Mouse (Mus musculus): ENCODE data around the gene Arpc2.

GRCm38 (mm10) chr1:74294733-74295455 lies 59.0 kb downstream of the Arpc2 start:
- TF ChIP-seq CTCF (IDR thresholded peaks at IDR 0.05 in 2 of 3, conservative IDR thresholded peaks at IDR 0.05 in 1 of 3; ENCODE audit: control insufficient read depth in 1 of 3, insufficient read depth in 1 of 3, low read depth in 2 of 3, low read length in 3 of 3, poor library complexity in 1 of 3, severe bottlenecking in 1 of 3), result no peak
- TF ChIP-seq MYC (IDR thresholded peaks at IDR 0.05; ENCODE audit: low read depth, low read length), result no peak
- TF ChIP-seq EP300 (IDR thresholded peaks at IDR 0.05; ENCODE audit: low read depth in 1 of 2, low read length in 2 of 2), result no peak
- no peak for TF ChIP-seq GATA1 (IDR thresholded peaks at IDR 0.05; ENCODE audit: low read depth, low read length)
- no peak for TF ChIP-seq UBTF (IDR thresholded peaks at IDR 0.05; ENCODE audit: borderline replicate concordance, insufficient read depth, low read depth, low read length)
- no peak for TF ChIP-seq JUND (IDR thresholded peaks at IDR 0.05; ENCODE audit: low read depth, low read length)

Measured in MEL (cell line).